Mouse (Mus musculus): ENCODE measurements at regions not wholly inside any gene's neighbourhood (a gene's known extent, or its start where the extent isn't known, plus 50 kb on each side); places are given as distances from the start of the nearest gene placed in this dataset.

DNA sequence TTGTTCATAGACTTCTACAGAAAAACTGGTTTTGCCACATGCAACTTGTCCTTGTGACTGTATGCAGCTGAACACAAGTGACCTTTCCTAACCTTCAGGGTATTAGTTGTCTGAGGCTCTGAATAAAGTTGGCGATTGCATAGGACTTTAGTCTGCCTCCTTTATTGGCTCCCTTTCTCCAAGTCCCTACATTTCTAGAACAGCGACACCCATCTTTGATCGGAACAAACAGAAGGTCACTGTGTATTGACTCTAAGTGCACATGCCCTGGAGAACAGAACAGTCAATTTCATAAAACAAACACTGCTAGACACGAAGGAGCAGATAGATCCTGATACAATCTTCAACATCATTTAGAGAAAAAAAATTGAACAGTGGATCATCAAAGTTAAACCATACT lies 60.2 kb upstream of the Rbms3 start:
- no peak for DNase-seq
